Mouse (Mus musculus): ENCODE measurements around the gene Sdhaf2.

Gene Sdhaf2

GRCm38 (mm10) chr19:10525910-10526309, at the start of gene Sdhaf2:
Sdhaf2 (minus strand) TSS chr19:10526142.
- in situ Hi-C loops (cut with MboI, MseI) = no loop called here

DNA sequence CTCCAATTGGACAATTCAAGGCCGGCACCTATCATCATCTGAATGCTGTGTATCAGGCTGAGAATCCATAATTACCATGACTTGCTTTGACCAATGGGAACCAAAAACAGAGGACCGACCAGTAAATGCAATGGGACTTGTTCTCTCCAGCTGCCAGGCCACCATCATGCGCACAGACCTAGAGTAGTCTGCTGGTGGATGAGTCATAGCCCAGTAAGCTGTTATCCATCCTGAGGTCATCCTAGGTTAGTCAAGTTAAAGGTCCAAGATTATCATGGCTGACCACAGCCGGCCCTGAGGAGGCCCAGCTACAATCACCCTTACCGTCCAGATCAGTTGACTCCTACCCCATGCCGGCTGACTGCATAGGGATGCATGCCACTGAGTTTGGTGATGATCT, 43.7 kb upstream of the Sdhaf2 start:
- in situ Hi-C loops (cut with MboI, MseI) = no loop called here

GRCm38 (mm10) chr19:10565217-10565616, 39.3 kb upstream of the Sdhaf2 start:
- in situ Hi-C loops (cut with MboI, MseI) = no loop called here

DNA sequence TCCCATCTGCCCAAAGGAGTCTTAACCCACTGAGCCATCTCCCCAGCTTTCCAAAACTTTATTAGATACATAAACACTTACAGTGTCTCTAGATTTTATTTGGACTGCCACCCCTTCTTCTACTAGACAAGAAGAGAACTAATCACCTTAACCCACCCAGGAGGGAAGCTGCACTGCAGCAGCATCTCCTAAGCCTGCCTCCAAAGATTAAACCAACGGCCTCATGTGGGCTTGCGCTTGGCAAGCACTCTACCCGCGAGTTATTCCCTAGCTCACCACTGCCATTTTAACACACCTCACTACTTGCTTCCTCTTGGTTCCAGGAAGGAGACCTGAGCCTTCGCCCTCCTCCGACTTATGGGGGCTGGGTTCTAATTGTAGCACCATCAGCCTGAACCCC, 38.3 kb upstream of the Sdhaf2 start:
- in situ Hi-C loops (cut with MboI, MseI) = no loop called here

- in situ Hi-C loops (cut with MboI, MseI) = no loop called here
Observed at GRCm38 (mm10) chr19:10562351-10562750, 36.4 kb upstream of the Sdhaf2 start.

DNA sequence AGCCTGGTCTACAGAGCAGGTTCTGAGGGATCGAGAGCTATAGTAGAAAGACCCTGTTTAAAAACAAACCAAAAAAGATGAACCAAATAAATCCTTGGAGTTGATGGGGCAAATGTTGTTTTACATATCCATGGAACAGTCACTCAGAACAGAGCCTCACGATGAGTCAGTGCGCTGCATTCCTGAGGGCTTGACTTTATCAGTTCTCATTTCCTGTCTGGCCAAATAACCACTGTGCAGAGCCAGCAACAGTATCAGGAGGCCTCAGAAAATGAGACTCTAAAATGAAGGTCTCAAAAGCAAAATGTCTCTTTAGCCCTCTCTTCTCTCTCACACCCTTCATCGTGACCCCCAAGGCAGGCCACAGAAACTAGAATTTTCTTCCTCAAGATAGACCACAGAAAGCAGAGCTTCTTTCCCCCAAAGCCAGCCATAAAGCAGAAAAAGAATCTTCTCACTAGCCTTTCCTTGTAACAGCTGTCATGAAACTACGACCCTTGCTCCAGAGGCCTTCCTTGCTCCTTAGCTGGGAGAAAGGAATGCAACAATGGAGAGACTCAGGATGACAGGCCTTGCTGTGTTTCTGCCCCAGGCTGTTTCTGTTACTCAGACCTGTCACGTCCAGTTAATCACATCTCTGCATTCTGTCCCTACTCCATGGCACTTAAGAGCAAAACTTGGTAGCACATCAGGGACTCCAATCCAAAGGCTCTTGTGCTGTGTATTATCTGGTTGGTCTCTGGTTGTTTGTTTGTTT, 35.8 kb upstream of the Sdhaf2 start:
- in situ Hi-C loops (cut with MboI, MseI) = no loop called here

DNA sequence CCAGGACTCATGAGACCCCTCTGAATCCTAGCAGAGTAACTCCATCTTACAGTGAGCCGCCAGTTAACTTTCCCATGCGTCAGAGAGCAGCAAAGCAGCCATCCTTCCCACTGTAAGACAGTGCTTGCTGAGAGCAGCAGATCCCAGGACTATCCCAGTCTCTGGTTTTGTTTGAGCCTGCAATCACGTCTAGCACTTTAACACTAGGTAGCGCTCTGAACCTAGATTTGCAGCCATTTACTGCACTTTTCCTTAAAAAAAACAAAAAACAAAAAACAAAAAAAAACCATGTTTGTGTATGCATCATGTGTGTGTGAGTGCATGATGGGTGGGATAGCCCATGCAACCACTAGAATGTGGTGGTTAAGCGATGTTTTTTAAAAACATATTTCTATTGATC, 34.2 kb upstream of the Sdhaf2 start:
- in situ Hi-C loops (cut with MboI, MseI) = no loop called here

DNA sequence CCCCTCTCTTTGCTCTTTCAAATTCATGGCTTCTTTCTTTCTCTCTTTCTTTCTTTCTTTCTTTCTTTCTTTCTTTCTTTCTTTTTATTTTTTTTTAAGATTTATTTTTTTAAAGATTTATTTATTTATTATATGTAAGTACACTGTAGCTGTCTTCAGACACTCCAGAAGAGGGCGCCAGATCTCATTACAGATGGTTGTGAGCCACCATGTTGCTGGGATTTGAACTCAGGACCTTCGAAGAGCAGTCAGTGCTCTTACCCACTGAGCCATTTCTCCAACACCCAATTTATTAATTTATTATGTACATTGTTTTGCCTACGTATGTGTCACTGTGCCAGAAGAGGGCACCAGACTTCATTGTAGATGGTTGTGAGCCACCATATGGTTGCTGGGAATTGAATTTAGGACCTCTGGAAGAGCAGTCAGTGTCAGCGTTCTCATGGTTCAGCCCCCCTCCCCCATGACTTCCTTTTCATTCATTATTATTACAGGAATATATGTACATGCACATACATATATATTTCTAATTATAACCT, 32.0 kb upstream of the Sdhaf2 start:
- in situ Hi-C loops (cut with MboI, MseI) = loop anchor here (10.0 kb wide), 1 partner anchor 47 kb away; the partner anchor contains the start of genes Ddb1 and Tkfc

- in situ Hi-C loops (cut with MboI, MseI) = loop anchor here (10.0 kb wide), 1 partner anchor 47 kb away; the partner anchor contains the start of genes Ddb1 and Tkfc
Observed at GRCm38 (mm10) chr19:10557430-10557829, 31.5 kb upstream of the Sdhaf2 start.

- in situ Hi-C loops (cut with MboI, MseI) = loop anchor here (10.0 kb wide), 1 partner anchor 48 kb away; the partner anchor contains the start of genes Ddb1 and Tkfc
Observed at GRCm38 (mm10) chr19:10557001-10557400, 31.1 kb upstream of the Sdhaf2 start.

DNA sequence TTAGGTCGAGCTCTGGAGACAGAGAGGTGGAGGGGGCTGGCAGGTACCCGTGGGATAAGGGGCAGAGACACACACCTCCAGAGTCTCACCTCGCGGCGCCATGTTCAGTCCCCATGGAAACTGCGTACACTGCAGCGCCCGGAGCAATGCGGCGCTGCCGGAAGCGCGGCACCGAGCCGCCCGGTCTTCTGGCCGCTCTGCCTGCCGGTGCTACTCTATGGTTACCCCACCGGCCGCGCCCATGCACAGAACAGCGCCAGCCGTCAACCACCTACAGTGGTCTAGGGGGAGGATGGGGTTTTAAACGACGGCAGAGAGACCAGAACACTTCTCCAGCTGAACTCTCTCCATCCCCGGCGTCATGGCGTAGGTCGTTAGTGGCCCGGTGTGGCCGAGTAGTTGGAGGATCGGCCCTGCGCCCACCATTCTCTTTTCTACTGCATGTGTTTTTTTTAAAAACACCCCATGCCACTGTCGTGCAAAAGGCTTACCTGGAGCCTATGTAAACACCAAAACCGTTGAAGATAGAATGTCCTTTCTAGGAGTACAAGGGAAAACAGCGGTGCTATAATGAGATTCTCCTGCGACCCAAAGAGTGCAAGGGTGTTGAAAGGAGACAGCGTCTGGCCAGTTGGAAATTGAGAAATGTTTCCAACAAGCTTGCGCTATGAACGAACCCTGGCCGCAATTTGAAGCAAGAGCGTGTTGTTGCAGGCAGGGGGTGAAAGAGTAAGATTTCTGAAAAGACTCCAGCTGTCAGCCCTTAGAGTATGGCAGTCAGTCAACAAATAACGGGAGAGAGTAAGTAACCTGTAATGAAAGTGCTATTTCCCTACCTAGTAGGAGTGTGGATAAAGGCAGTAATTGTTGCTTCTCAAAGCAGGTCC, 29.9 kb upstream of the Sdhaf2 start, which contains the start of gene Tmem216:
TSS of gene Tmem216 (minus strand) at position 615 of the 887 bp plus-strand sequence.
- in situ Hi-C loops (cut with MboI, MseI) = loop anchor here (10.0 kb wide), 1 partner anchor 49 kb away; the partner anchor contains the start of genes Ddb1 and Tkfc

GRCm38 (mm10) chr19:10539454-10539853, 13.5 kb upstream of the Sdhaf2 start:
- in situ Hi-C loops (cut with MboI, MseI) = no loop called here

- in situ Hi-C loops (cut with MboI, MseI) = loop anchor here (5.0 kb wide), 1 partner anchor 62 kb away; no protein-coding TSS in a partner anchor
Observed at GRCm38 (mm10) chr19:10530082-10530481, 4.1 kb upstream of the Sdhaf2 start.

DNA sequence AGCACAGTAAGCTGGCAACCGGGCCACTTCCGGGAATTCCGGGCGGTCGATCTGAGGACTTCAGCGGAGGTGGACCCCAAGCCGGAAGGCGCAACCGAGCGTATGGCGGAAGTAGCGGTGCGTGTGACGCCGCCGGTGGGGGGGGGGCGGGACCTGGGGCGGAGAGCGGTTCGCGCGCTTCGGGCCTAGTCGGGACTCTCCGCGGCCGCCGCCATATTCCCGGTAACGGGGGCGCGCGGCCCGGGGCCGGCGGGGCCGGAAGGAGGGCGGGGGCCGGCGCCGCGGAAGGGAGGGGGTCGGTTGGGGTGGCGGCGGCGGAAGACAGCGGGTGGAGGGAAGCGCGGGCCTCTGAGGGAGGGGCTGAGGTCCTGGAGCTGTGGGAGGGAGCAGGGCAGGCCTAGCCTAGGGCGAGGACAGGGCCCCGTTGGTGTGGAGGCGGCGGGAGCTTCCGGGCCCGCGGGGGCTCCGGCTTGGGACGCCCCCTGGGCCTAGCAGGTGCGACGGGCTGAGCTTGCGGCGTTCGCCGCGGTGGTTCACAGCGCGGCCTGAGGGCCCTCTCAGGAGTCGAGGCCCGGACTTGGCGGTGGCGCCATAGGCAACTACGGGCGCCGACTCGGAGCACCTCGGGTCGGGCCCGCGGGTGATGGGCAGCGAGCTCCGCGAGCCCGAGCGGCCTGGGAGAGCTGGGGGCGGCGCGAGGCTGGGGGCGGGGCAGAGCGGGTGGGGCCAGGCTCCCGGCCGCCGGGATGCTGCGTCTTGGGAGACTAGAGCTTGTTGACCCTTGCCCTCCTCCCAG, 638 bp downstream of the Sdhaf2 start, which contains the start of gene Cpsf7:
TSS of gene Cpsf7 (plus strand) at position 161 of the 796 bp plus-strand sequence.
- in situ Hi-C loops (cut with MboI, MseI) = no loop called here

DNA sequence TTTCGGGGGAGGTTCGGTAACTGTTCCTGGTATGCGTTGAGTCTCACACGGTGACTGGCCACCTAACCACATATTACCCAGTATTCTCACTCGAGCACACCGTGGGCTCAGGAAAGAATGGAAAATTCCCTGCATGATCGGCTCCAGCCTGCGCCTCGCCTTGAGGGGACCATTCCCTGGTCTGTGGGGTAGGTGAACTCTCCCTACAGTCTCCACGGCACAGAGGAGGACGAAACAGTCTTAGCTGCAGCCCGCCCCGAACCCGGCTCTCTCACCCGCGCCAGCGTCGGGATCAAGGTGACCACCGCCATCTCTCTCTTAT, 1.2 kb downstream of the Sdhaf2 start:
- in situ Hi-C loops (cut with MboI, MseI) = no loop called here

GRCm38 (mm10) chr19:10523483-10524080, 2.4 kb downstream of the Sdhaf2 start:
- in situ Hi-C loops (cut with MboI, MseI) = no loop called here

- in situ Hi-C loops (cut with MboI, MseI) = no loop called here
Observed at GRCm38 (mm10) chr19:10521926-10522325, 4.0 kb downstream of the Sdhaf2 start.

DNA sequence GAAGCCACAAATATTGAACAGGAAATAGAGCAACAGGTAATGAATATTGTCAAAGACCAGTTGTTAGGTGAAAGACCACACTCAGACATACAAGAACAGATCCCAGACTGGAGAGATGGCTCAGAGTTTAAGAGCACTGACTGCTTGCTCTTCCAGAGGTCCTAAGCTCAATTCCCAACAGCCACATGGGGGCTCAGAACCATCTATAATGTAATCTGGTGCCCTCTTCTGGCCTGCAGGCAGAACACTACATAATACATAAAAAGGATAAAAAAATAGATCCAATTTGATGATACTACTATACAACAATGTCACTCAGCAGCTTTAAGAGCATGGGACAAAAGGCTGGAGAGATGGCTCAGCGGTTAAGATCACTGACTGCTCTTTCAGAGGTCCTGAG, 5.6 kb downstream of the Sdhaf2 start:
- in situ Hi-C loops (cut with MboI, MseI) = no loop called here

- in situ Hi-C loops (cut with MboI, MseI) = no loop called here
Observed at GRCm38 (mm10) chr19:10510759-10511330, 15.1 kb downstream of the Sdhaf2 start.

- in situ Hi-C loops (cut with MboI, MseI) = no loop called here
Observed at GRCm38 (mm10) chr19:10502571-10502970, 23.4 kb downstream of the Sdhaf2 start.

Data from T-helper 2 cell (primary cell).